Mouse (Mus musculus): Measurements from ENCODE around the gene Fgfbp1. TPM values are rescaled to one million over a fixed set of nuclear protein-coding genes. Genes with fewer than 3 reads are reported as not detected.

The Fgfbp1 gene
- total RNA-seq, 1 experiment from 2014 or later: not detected

Other genes with a start within 250 kb of the Fgfbp1 start
- gene Bst1, start 162.9 kb downstream of the Fgfbp1 start, total RNA-seq (2021): 1.3 and 3.9 TPM in 2 replicates
- 49.5 and 55.5 TPM in 2 replicates for gene Fbxl5, start 160.1 kb downstream of the Fgfbp1 start, total RNA-seq (2021)
- 16.8 and 19.0 TPM in 2 replicates for gene Cd38, start 113.2 kb downstream of the Fgfbp1 start, total RNA-seq (2021)
- 10.9 and 15.2 TPM in 2 replicates for gene Gm7879, start 68.6 kb downstream of the Fgfbp1 start, total RNA-seq (2021)
- gene Prom1, start 120.3 kb upstream of the Fgfbp1 start, total RNA-seq (2021): 11.4 and 15.5 TPM in 2 replicates
- gene Tapt1, start 244.8 kb upstream of the Fgfbp1 start, total RNA-seq (2021): 44.4 and 49.1 TPM in 2 replicates

All from adrenal gland, postnatal 14 days (tissue).